Mouse (Mus musculus) kidney, postnatal 4 days (tissue): ENCODE measurements at regions not wholly inside any gene's neighbourhood (a gene's known extent, or its start where the extent isn't known, plus 50 kb on each side); places are given as distances from the start of the nearest gene placed in this dataset.

Experiments used
- DNase-seq, 2 experiments: peaks; one replicate each; pipeline ENCODE4 v3.0.0; 2021; ENCODE audit warnings: mixed read lengths in 2 of 2

DNA sequence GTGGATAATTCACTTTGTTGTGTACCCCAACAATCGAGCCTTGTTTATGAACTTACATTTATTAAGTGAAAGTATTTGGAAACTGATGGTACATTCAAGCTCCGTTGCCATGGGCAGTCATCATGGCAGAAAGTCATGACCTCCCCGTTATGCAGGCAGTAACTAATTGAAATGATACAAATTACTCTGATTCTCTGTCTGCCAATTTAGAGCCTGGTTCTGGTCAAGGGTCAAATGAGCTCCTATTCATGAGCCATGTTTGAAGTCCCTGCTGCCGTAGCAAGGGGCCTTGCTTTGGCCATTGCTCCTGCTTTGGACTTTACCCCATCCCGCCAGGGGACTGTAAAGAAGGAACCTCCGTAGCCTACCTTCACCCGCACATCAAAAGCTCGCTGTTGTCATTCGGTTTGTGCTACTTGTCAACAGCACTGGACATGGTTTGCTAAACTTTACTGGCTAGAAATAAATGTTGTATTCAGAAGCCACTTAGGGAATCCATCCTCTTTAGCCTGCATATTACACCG lies 152.8 kb upstream of the Foxd3 start:
- DNase-seq: peak in 1 of 2 experiments; percentile 3

DNA sequence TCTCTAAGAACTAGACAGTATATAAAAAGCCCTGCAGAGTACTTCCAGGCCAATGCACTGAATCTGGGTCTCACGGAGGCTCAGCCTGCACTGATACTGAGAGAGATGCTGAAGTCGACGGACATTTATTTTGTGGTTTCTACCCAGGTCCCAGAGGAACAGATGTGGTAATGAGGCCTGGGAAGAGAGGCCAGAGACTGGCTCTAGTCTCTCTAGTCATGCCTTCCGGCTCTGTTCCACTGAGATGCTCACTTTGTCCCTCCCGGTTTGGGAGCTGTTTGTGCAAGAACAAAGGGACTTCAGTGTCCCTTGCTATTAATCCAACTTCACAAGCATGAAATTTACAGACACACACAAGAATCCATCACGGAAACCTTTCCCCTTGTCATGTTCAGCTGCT lies 144.1 kb upstream of the Foxd3 start:
- DNase-seq: no peak

DNA sequence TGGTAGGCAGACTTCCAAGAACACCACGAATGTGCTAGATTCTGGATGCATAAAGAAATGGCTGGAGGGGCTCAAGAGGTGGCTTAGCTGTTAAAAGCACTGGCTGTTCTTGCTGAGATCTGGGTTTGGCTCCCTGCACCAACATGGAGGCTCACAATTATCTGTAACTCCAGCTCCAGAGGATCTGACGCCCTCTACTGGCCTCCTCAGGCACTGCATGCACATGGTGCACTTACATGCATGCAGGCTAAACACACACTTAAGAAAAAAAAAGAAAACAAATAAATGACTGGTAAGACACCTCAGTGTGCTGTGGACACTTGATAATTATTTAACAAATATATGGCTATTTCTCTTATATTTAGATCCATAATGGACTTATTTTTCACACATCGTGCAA lies 139.2 kb upstream of the Foxd3 start:
- DNase-seq: no peak

DNA sequence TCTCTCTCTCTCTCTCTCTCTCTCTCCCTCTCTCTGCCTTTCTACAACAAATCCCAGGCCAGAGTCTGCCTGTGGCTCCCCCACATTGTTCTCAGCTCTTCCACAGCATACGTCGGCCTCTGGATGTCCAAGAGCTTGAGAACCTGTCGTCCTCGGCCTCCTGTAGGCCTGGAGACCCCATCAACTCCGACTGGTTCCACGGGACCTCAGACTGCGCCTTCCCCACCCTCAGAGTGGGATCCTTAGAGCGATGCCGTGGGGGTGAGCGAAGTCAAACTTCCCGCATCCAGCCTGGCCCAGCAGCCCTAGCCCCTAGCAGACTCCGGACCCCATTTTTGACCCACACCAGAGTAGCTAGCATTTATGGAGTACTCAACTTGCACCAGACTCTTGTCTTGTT lies 128.7 kb upstream of the Foxd3 start:
- DNase-seq: no peak

DNA sequence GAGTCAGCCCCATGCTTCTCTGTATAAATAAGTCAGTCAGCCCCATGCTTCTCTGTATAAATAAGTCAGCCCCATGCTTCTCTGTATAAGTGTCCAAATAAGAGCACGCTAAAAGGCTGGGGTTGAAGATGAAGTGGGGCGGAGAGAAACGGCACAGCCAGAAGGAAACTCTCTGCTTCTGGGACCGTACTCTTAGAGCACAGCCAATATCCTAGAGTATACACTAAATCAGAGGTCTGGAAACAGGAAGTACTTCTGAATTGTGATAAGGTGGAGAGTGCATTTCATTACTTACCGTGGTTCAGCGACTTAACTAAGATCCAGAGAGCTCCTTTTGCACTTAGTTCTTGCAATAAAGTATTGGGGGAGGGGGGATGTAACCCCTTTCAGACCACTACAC lies 112.1 kb upstream of the Foxd3 start:
- no peak for DNase-seq

GRCm38 (mm10) chr4:99545742-99546141 lies 110.4 kb upstream of the Foxd3 start:
- DNase-seq: no peak

DNA sequence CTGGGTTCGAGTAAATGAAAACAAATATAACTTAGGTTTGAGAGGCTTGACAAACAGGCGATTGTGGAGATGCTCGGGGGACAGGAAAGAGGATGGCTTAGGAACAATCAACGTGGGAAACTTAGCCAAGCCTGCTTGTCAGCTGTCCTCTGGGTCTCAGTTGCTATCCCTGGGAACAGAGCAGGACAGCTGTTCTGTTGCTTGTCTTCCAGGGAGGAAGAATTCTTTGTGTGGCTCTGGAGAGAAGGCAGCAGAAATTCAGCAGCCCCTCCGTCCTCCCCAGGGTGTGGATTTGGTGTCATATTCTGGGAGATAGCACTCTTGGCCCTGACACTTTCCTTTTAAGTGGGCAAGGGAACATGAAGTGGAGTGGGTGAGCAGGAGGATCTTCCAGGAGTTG lies 98.1 kb upstream of the Foxd3 start:
- DNase-seq: no peak

GRCm38 (mm10) chr4:99560604-99561003 lies 95.5 kb upstream of the Foxd3 start:
- DNase-seq: no peak

GRCm38 (mm10) chr4:99561506-99561937 lies 94.6 kb upstream of the Foxd3 start:
- DNase-seq: peak; percentile 41

- no peak for DNase-seq
These were observed 90.7 kb upstream of the Foxd3 start for GRCm38 (mm10) chr4:99565401-99565800.

DNA sequence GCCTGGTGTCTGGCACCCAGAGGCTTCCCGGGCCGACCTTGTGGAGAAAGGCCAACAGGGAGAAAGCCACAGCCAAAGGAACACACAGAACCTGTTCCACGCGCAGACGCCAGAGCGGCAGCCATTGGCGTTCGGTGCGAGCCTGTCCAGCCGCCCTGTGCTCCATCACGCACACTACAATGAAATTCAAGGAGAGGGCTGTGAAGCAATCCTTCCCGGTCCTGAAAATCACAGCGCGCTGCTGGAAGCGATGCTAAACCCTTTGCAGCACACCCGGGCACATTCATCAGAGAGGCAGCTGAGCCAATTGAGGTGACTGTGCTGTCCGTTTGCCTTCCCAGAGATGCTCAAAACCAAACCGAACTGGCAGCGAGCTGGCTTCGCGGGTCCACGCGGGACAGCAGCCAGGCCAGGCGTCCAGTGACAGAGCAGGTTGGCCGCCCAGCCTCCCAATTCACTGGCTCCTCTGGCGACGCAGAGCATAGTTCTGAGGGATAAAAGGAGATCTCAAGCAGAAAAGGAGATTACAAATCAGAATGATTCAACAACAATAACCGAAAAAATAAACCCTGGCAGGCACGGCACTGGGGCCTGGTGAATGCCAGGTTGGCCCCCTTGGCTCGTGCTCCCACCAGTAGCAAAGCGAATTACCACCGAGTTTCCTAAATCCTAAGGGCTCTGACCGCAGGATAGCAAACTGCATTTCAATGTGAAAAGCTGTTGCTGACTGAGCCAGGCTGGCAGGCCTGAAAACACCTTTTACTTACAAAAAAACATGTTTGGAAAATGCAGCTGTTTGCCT lies 83.1 kb upstream of the Foxd3 start:
- DNase-seq: peak; percentile 24 to 26

DNA sequence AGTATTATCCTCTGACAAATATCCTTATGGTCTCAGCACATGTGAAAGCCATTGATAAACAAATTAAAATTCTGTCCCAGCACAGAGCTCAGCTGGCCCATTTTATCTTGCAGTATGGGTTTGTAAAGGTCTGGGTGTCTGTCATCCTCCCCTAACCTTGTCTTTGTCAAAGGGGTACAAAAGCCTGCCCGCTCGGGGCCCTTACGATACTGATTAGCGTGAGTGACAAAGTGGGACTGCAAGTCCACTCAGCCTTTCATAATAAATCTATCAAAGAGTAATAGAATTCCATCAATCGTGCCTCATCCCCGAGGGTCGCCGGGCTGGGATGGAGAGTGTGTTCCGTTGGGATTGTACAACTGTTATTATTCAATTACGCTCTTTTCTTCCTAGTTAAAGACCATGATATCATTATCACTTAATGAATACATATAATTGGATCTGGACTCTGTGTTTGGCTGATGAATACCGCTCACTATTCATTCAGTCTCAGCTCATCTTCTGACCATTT lies 82.0 kb upstream of the Foxd3 start:
- DNase-seq: no peak

GRCm38 (mm10) chr4:99574984-99575383 lies 81.1 kb upstream of the Foxd3 start:
- DNase-seq: no peak

GRCm38 (mm10) chr4:99597781-99598180 lies 58.3 kb upstream of the Foxd3 start:
- no peak for DNase-seq

DNA sequence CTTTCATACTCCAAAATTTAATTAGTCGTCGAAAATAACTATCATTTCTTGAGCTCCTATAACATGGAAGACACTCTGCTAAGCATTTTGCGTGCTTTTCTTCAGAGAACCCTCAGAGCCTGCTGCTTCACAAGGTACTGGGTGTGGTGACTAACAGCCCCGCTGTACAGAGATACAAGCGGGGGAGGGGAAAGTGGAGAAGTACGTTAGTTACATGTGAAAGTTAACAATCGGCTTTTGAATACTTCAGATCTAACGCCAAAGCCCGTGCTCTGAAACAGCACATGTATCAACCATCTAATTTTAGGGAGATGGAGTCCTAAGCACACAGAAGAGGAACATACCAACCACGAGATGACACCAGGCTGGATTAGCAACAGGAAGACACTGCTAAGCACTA lies 55.4 kb upstream of the Foxd3 start:
- DNase-seq: no peak

DNA sequence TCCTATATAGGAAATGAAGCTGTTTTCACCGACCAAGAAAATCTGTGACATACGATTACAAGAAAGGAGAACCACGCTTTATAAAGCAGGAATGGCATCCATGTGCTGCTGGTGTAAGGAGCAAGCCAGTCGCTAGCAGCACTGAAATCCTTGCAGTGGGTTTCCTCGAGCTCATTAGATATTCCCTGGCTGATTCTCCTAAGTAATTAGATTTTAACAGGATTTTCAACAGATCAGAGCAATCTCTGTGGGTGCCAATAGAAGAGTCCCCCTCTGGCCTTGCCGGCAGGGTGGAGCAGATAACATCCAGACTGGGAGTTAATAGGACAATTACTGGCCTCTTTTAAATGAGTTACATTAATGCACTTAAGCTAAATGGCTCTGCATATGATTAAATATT lies 54.6 kb upstream of the Foxd3 start:
- DNase-seq: no peak
